Mouse (Mus musculus): ENCODE measurements at regions not wholly inside any gene's neighbourhood (a gene's known extent, or its start where the extent isn't known, plus 50 kb on each side); places are given as distances from the start of the nearest gene placed in this dataset.

- Histone ChIP-seq H3K9me3 (ENCODE audit: control insufficient read depth, low read length) (no peaks in the 10 kb centered on the region), H3K9ac (replicated peaks; ENCODE audit: low read depth, low read length) (no peak overlapping the region), H3K27me3 (ENCODE audit: control insufficient read depth, insufficient read depth, low read length) (no peaks in the 10 kb centered on the region; the same call in 1 of the 2 replicates), H3K4me2 (ENCODE audit: low read depth, low read length) (no peak overlapping the region), H3K36me3 (ENCODE audit: control insufficient read depth, insufficient read depth, low read length) (no peaks in the 10 kb centered on the region), H3K4me1 (ENCODE audit: control insufficient read depth, insufficient read depth, low read length) (peaks cover 13% of the 10 kb centered on the region; the same call in 1 of the 2 replicates), H3K27ac (ENCODE audit: low read depth, low read length) (no peak overlapping the region), H3K4me3 (ENCODE audit: low read depth, low read length) (no peak overlapping the region)
- 41% methylated on average over 6 of the region's 6 CpGs for WGBS
- no peak for ATAC-seq (ENCODE audit: low read depth)
These were observed 107.4 kb downstream of the Mrm1 start for GRCm38 (mm10) chr11:84711886-84712285.

GRCm38 (mm10) chr11:84708222-84708730, 111.0 kb downstream of the Mrm1 start:
- 25% methylated on average over 10 of the region's 10 CpGs for WGBS

GRCm38 (mm10) chr11:84707772-84708171, 111.5 kb downstream of the Mrm1 start:
- no peak for ATAC-seq (ENCODE audit: low read depth)
- no peak overlapping the region for H3K4me2 ChIP-seq (ENCODE audit: low read depth, low read length)
- H3K27ac ChIP-seq (ENCODE audit: low read depth, low read length) = no peak overlapping the region
- no peaks in the 10 kb centered on the region for H3K9me3 ChIP-seq (ENCODE audit: control insufficient read depth, low read length)
- H3K36me3 ChIP-seq (ENCODE audit: control insufficient read depth, insufficient read depth, low read length) = no peaks in the 10 kb centered on the region
- H3K9ac ChIP-seq (replicated peaks; ENCODE audit: low read depth, low read length) = no peak overlapping the region
- WGBS = 12% methylated on average over 10 of the region's 10 CpGs
- no peak overlapping the region for H3K4me3 ChIP-seq (ENCODE audit: low read depth, low read length)
- no peaks in the 10 kb centered on the region; the same call in 1 of the 2 replicates for H3K27me3 ChIP-seq (ENCODE audit: control insufficient read depth, insufficient read depth, low read length)
- peaks cover 18% of the 10 kb centered on the region for H3K4me1 ChIP-seq (ENCODE audit: control insufficient read depth, insufficient read depth, low read length)

More at GRCm38 (mm10) chr11:84708222-84708730, 111.0 kb downstream of the Mrm1 start:
- peaks cover 18% of the 10 kb centered on the region for H3K4me1 ChIP-seq (ENCODE audit: control insufficient read depth, insufficient read depth, low read length)
- H3K36me3 ChIP-seq (ENCODE audit: control insufficient read depth, insufficient read depth, low read length) = no peaks in the 10 kb centered on the region
- H3K9me3 ChIP-seq (ENCODE audit: control insufficient read depth, low read length) = no peaks in the 10 kb centered on the region
- H3K4me2 ChIP-seq (ENCODE audit: low read depth, low read length) = no peak overlapping the region
- H3K27ac ChIP-seq (ENCODE audit: low read depth, low read length) = no peak overlapping the region
- no peak for ATAC-seq (ENCODE audit: low read depth)
- no peaks in the 10 kb centered on the region; the same call in 1 of the 2 replicates for H3K27me3 ChIP-seq (ENCODE audit: control insufficient read depth, insufficient read depth, low read length)
- no peak overlapping the region for H3K4me3 ChIP-seq (ENCODE audit: low read depth, low read length)
- no peak overlapping the region for H3K9ac ChIP-seq (replicated peaks; ENCODE audit: low read depth, low read length)

DNA sequence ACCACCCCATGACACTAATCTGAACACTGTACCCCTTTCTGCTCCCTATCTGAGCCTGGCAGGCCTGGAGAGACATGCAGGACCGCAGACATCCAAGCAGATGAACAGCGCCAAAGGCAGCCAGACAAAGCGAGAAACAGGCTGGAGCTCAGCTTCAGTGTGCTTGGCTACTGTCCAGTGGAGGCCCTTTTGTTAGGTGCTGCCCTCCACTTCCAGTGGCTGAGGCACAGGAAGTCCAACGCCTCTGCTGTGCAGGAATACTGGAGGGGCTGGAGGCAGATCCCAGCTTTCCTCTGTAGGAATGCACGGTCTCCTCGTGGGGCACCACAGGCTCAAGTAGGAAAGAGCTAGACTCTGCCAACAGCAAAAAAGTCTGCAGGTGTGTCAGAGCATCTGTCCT, 112.6 kb downstream of the Mrm1 start:
- Histone ChIP-seq H3K4me2 (ENCODE audit: low read depth, low read length) (no peak overlapping the region), H3K27me3 (ENCODE audit: control insufficient read depth, insufficient read depth, low read length) (no peaks in the 10 kb centered on the region; the same call in 1 of the 2 replicates), H3K27ac (ENCODE audit: low read depth, low read length) (no peak overlapping the region), H3K4me3 (ENCODE audit: low read depth, low read length) (no peak overlapping the region), H3K9ac (replicated peaks; ENCODE audit: low read depth, low read length) (no peak overlapping the region), H3K4me1 (ENCODE audit: control insufficient read depth, insufficient read depth, low read length) (peaks cover 18% of the 10 kb centered on the region), H3K36me3 (ENCODE audit: control insufficient read depth, insufficient read depth, low read length) (no peaks in the 10 kb centered on the region), H3K9me3 (ENCODE audit: control insufficient read depth, low read length) (no peaks in the 10 kb centered on the region)
- ATAC-seq (ENCODE audit: low read depth) = no peak
- WGBS = 42% methylated on average over 6 of the region's 6 CpGs

DNA sequence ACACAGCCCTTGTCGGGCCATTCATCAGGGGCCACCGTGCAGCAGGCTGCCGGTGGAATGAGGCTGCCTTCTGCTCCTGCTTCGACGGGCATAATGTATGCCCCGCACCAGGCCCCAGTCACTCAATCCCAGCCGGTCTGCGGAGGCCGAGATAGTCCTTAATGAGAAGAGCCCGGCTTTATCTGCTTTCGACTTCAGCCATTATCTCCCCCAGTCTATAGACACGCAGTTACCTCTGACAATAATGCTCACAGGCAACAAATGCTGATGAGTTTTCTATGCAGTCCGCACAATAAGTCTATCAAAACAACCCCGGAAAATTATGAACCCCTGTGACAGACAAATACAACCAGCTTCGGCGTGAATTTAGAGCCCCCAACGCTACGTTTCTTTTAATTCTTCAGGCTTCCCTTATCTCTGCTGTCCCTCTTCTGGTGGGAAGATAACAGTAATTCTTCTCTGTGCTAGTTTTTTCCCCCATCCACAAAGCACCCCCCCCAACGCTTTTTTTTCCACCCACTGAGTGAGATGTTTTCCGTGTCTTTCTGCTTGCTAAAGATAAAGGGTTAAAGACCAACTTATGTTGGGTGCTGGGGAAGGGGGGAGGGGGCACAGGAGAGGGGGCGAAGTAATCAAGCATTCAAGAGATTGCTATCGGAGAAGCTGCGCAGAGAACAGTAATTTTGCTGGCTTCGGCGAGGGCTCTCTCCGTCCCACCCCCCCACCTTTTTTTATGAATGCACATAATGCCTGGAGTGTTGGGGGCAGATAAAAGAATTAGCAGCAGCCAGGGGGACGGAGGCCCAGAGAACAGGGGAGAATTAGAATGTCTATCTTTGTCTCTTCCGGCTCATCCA, 117.8 kb downstream of the Mrm1 start:
- Histone ChIP-seq H3K4me1 (ENCODE audit: control insufficient read depth, insufficient read depth, low read length) (peaks cover 13% of the 10 kb centered on the region), H3K36me3 (ENCODE audit: control insufficient read depth, insufficient read depth, low read length) (no peaks in the 10 kb centered on the region), H3K4me2 (ENCODE audit: low read depth, low read length) (peak overlapping the region; percentile 38; the same call in 1 of the 2 replicates), H3K27me3 (ENCODE audit: control insufficient read depth, insufficient read depth, low read length) (no peaks in the 10 kb centered on the region), H3K27ac (ENCODE audit: low read depth, low read length) (peak overlapping the region; percentile 67), H3K4me3 (ENCODE audit: low read depth, low read length) (no peak overlapping the region), H3K9me3 (ENCODE audit: control insufficient read depth, low read length) (no peaks in the 10 kb centered on the region), H3K9ac (replicated peaks; ENCODE audit: low read depth, low read length) (0 out of 2 replicates have a peak overlapping the region, but pooled peaks have one; percentile 37)
- 6% methylated on average over 28 of the region's 28 CpGs for WGBS
- peak; percentile 31; the same call in 1 of the 2 replicates for ATAC-seq (ENCODE audit: low read depth)

GRCm38 (mm10) chr11:84697521-84697920, 121.8 kb downstream of the Mrm1 start:
- 27% methylated on average over 5 of the region's 5 CpGs for WGBS
- H3K27ac ChIP-seq (ENCODE audit: low read depth, low read length) = no peak overlapping the region
- ATAC-seq (ENCODE audit: low read depth) = no peak

DNA sequence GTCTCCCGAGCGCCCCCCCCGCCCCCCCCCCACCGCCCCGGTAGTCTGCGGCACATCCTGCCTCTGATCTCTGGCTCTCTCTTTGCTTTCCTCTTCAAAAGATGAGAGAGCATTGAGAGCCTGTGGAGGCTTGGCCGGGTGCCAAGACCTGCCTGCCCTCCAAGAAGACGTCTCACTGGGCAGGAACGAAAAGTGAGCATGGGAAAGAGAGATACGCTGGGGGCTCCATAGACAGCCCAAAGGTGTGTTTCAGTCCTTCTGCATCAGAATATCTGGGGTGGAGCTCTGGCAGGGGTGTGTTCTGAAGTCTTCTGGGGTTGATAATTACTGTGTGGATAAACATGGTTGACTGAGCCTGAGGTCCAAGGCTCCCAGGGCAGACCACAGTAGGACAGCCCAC, 126.7 kb downstream of the Mrm1 start:
- no peaks in the 10 kb centered on the region for H3K9me3 ChIP-seq (ENCODE audit: control insufficient read depth, low read length)
- H3K9ac ChIP-seq (replicated peaks; ENCODE audit: low read depth, low read length) = no peak overlapping the region
- H3K4me3 ChIP-seq (ENCODE audit: low read depth, low read length) = no peak overlapping the region
- H3K27me3 ChIP-seq (ENCODE audit: control insufficient read depth, insufficient read depth, low read length) = no peaks in the 10 kb centered on the region
- no peak overlapping the region for H3K27ac ChIP-seq (ENCODE audit: low read depth, low read length)
- peaks cover 23% of the 10 kb centered on the region; the same call in 1 of the 2 replicates for H3K4me1 ChIP-seq (ENCODE audit: control insufficient read depth, insufficient read depth, low read length)
- no peak for ATAC-seq (ENCODE audit: low read depth)
- no peak overlapping the region for H3K4me2 ChIP-seq (ENCODE audit: low read depth, low read length)
- 16% methylated on average over 10 of the region's 10 CpGs for WGBS
- H3K36me3 ChIP-seq (ENCODE audit: control insufficient read depth, insufficient read depth, low read length) = no peaks in the 10 kb centered on the region

More at GRCm38 (mm10) chr11:84697521-84697920, 121.8 kb downstream of the Mrm1 start:
- Histone ChIP-seq H3K9me3 (ENCODE audit: control insufficient read depth, low read length) (no peaks in the 10 kb centered on the region), H3K4me3 (ENCODE audit: low read depth, low read length) (no peak overlapping the region), H3K27me3 (ENCODE audit: control insufficient read depth, insufficient read depth, low read length) (no peaks in the 10 kb centered on the region), H3K4me1 (ENCODE audit: control insufficient read depth, insufficient read depth, low read length) (peaks cover 11% of the 10 kb centered on the region), H3K9ac (replicated peaks; ENCODE audit: low read depth, low read length) (no peak overlapping the region), H3K4me2 (ENCODE audit: low read depth, low read length) (no peak overlapping the region), H3K36me3 (ENCODE audit: control insufficient read depth, insufficient read depth, low read length) (no peaks in the 10 kb centered on the region)

DNA sequence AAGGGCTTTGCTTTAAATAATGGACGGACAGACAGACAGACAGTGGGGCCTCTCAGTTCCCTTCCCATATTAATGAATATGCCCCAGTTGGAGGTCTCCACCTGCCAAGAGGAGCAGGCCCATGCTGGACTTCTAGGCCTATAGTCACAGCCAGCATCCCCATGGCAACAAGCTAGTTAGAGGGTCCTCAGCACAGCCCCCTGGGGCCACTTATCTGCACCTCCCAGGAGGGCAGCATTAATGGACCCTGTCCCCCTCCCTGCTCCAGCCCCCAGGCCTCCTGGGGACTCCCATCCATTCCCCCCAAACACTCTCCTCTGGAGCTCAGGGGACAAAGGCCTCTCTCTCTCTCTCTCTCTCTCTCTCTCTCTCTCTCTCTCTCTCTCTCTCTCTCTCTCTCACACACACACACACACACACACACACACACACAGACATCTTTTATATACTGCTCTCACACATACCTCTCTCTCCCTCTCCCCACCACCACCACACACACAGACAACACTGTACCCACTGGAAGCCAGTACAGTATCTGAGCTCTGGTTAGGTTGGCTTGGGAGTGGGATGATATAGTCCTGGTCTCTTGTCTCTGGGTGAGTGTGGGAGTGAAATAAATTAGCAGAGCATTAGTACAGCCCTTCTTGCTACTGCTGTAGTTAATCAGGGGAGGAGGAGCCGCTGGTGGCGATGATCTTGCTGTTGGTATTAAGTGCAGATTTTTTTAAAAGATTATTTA, 127.7 kb downstream of the Mrm1 start:
- Histone ChIP-seq H3K4me3 (ENCODE audit: low read depth, low read length) (no peak overlapping the region), H3K36me3 (ENCODE audit: control insufficient read depth, insufficient read depth, low read length) (no peaks in the 10 kb centered on the region), H3K27ac (ENCODE audit: low read depth, low read length) (peak overlapping the region; percentile 10; the same call in 1 of the 2 replicates), H3K9me3 (ENCODE audit: control insufficient read depth, low read length) (no peaks in the 10 kb centered on the region), H3K4me2 (ENCODE audit: low read depth, low read length) (no peak overlapping the region), H3K4me1 (ENCODE audit: control insufficient read depth, insufficient read depth, low read length) (peaks cover 19% of the 10 kb centered on the region; the same call in 1 of the 2 replicates), H3K9ac (replicated peaks; ENCODE audit: low read depth, low read length) (no peak overlapping the region), H3K27me3 (ENCODE audit: control insufficient read depth, insufficient read depth, low read length) (no peaks in the 10 kb centered on the region)
- no peak for ATAC-seq (ENCODE audit: low read depth)
- WGBS = 45% methylated on average over 3 of the region's 3 CpGs

All from neural tube, embryonic 14.5 days (tissue).